Mouse (Mus musculus) heart, embryonic 15.5 days (tissue): ENCODE measurements at regions not wholly inside any gene's neighbourhood (a gene's known extent, or its start where the extent isn't known, plus 50 kb on each side); places are given as distances from the start of the nearest gene placed in this dataset.

Source experiments
- ATAC-seq: fragments of 200-750 bp; cut with Nextera tagmentation; replicated peaks from 2 replicates; pipeline ENCODE4 v1.8.0; 2017; ENCODE audit warnings: low read depth, moderate TSS enrichment; ENCODE audit not compliant: insufficient number of reproducible peaks, insufficient read depth, low FRiP score
- H3K27ac ChIP-seq: fragments of 300-500 bp; sonication (generic); 2 replicates; pipeline ENCODE4 v1.5.1; 2015; ENCODE audit warnings: mild to moderate bottlenecking, inconsistent platforms
- H3K27me3 ChIP-seq: fragments of 300-500 bp; sonication (generic); 2 replicates; pipeline ENCODE4 v1.6.1; 2015; ENCODE audit warnings: inconsistent platforms
- H3K36me3 ChIP-seq: fragments of 300-500 bp; sonication (generic); 2 replicates; pipeline ENCODE4 v1.6.1; 2015; ENCODE audit warnings: mild to moderate bottlenecking, inconsistent platforms
- H3K4me1 ChIP-seq: fragments of 300-500 bp; sonication (generic); replicated peaks from 2 replicates; pipeline ENCODE4 v1.6.1; 2015; ENCODE audit warnings: inconsistent platforms
- H3K4me2 ChIP-seq: fragments of 300-500 bp; sonication (generic); 2 replicates; pipeline ENCODE4 v1.6.1; 2015; ENCODE audit warnings: inconsistent platforms, mild to moderate bottlenecking, moderate library complexity
- H3K4me3 ChIP-seq: fragments of 300-500 bp; sonication (generic); 2 replicates; pipeline ENCODE4 v1.5.1; 2015; ENCODE audit warnings: mild to moderate bottlenecking, inconsistent platforms
- H3K9ac ChIP-seq: fragments of 300-500 bp; sonication (generic); 2 replicates; pipeline ENCODE4 v1.6.1; 2015; ENCODE audit warnings: mild to moderate bottlenecking, inconsistent platforms
- H3K9me3 ChIP-seq: fragments of 300-500 bp; sonication (generic); replicated peaks from 2 replicates; pipeline ENCODE4 v1.6.1; 2016; ENCODE audit warnings: inconsistent platforms
- WGBS: fragments of 180-500 bp; shearing (Covaris S2); methylation state at CpG from one replicate; pipeline ENCODE4 v1.1.7; 2015; ENCODE audit warnings: mixed read lengths; 5-methylcytosine and 5-hydroxymethylcytosine counted together

DNA sequence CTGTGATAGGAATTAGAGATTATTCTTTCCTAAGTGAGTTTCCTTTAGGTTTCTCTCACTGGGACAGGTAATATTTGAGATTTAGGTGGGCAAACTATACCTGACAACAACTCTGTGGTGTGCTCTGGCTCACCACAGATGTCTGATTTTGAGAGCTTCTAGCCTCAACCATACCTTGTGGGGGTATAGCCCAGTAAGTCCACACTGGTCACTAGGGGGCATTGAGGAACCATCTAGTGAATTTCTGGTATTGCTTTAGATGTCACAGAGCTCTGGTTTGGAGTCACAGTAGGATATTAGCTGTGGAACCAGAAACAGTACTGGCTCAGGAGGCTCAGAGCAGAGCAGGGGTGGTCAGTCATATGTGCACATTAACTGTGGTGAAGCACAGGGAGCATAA, 91.5 kb upstream of the 2210010C04Rik start:
- H3K27me3 ChIP-seq: no peaks in the 10 kb centered on the region
- no peak for ATAC-seq
- no peaks in the 10 kb centered on the region for H3K9me3 ChIP-seq
- H3K36me3 ChIP-seq: no peaks in the 10 kb centered on the region
- H3K4me1 ChIP-seq: no peaks in the 10 kb centered on the region
- no peak overlapping the region for H3K4me2 ChIP-seq
- H3K27ac ChIP-seq: no peak overlapping the region
- no peak overlapping the region for H3K4me3 ChIP-seq
- no peak overlapping the region for H3K9ac ChIP-seq

- Histone ChIP-seq H3K9ac (no peak overlapping the region), H3K4me2 (no peak overlapping the region; the same call in 1 of the 2 replicates), H3K27ac (no peak overlapping the region), H3K36me3 (no peaks in the 10 kb centered on the region), H3K4me1 (no peaks in the 10 kb centered on the region), H3K9me3 (no peaks in the 10 kb centered on the region), H3K27me3 (no peaks in the 10 kb centered on the region), H3K4me3 (no peak overlapping the region)
- ATAC-seq: no peak
- 74% methylated on average over 3 of the region's 3 CpGs for WGBS
Observed at GRCm38 (mm10) chr6:41121641-41122040, 86.3 kb upstream of the 2210010C04Rik start.

- WGBS: 68% methylated on average over 2 of the region's 2 CpGs
- no peak overlapping the region for H3K27ac ChIP-seq
- no peaks in the 10 kb centered on the region for H3K36me3 ChIP-seq
- no peaks in the 10 kb centered on the region for H3K9me3 ChIP-seq
- no peak for ATAC-seq
- H3K9ac ChIP-seq: no peak overlapping the region
- no peaks in the 10 kb centered on the region for H3K27me3 ChIP-seq
- peak overlapping the region; percentile 4; the same call in 1 of the 2 replicates for H3K4me3 ChIP-seq
- no peak overlapping the region for H3K4me2 ChIP-seq
- H3K4me1 ChIP-seq: no peaks in the 10 kb centered on the region
Observed at GRCm38 (mm10) chr6:41119176-41119575, 83.9 kb upstream of the 2210010C04Rik start.

DNA sequence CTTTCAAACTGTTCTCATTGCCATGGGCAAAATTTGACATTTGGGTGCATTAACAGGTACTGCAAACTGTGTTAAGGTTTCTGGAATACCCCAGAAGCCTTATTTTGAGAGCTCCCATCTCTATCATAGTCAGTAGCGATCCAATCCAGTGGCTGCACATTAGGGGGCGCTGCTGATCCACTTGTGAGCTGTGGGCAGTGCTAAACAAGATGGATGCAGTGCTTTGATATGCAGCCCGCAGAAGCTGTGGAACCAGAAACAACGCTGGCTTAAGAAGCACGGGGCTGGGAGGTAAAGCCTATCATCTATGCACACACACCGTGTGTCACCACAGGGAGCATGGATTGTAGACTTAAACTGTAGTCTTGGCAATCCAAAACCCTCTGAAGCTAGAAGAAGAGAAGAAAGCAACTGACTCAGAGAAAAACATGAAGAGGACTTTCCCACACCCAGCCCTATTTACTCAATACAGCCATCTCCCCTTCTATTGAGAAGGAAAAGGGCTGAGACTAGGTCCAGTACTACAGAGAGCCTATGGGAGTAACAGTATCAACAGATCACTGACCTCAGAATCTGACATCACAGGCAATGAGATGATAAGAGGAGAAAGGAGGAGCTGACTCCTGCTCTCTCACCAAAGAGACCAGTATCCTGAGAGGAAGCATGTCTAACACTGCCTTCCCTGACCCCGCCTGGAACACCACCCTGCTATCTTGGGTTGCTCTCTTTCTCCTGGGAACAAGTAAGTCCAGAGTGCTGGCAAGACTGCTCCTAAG, 83.1 kb upstream of the 2210010C04Rik start:
- H3K4me2 ChIP-seq: peak overlapping the region; percentile 20
- H3K27ac ChIP-seq: no peak overlapping the region
- H3K27me3 ChIP-seq: no peaks in the 10 kb centered on the region
- no peak overlapping the region for H3K9ac ChIP-seq
- no peaks in the 10 kb centered on the region for H3K4me1 ChIP-seq
- no peaks in the 10 kb centered on the region for H3K36me3 ChIP-seq
- peak overlapping the region; percentile 4; the same call in 1 of the 2 replicates for H3K4me3 ChIP-seq
- peak; percentile 39; the same call in 1 of the 2 replicates for ATAC-seq
- 8% methylated on average over 7 of the region's 7 CpGs for WGBS
- H3K9me3 ChIP-seq: no peaks in the 10 kb centered on the region

GRCm38 (mm10) chr6:41113943-41114342, 78.6 kb upstream of the 2210010C04Rik start:
- H3K4me2 ChIP-seq: no peak overlapping the region
- ATAC-seq: no peak
- H3K27me3 ChIP-seq: no peaks in the 10 kb centered on the region
- no peaks in the 10 kb centered on the region for H3K9me3 ChIP-seq
- WGBS: 40% methylated on average over 1 of the region's 1 CpGs
- H3K4me3 ChIP-seq: no peak overlapping the region
- no peak overlapping the region for H3K9ac ChIP-seq
- H3K27ac ChIP-seq: no peak overlapping the region
- H3K4me1 ChIP-seq: no peaks in the 10 kb centered on the region
- H3K36me3 ChIP-seq: no peaks in the 10 kb centered on the region

- H3K27ac ChIP-seq: no peak overlapping the region
- no peaks in the 10 kb centered on the region for H3K36me3 ChIP-seq
- H3K9me3 ChIP-seq: no peaks in the 10 kb centered on the region
- H3K9ac ChIP-seq: no peak overlapping the region
- H3K4me2 ChIP-seq: no peak overlapping the region
- 30% methylated on average over 7 of the region's 7 CpGs for WGBS
- H3K4me3 ChIP-seq: no peak overlapping the region
- no peak for ATAC-seq
- no peaks in the 10 kb centered on the region for H3K4me1 ChIP-seq
- H3K27me3 ChIP-seq: no peaks in the 10 kb centered on the region
Observed at GRCm38 (mm10) chr6:41112861-41113610, 77.7 kb upstream of the 2210010C04Rik start.

DNA sequence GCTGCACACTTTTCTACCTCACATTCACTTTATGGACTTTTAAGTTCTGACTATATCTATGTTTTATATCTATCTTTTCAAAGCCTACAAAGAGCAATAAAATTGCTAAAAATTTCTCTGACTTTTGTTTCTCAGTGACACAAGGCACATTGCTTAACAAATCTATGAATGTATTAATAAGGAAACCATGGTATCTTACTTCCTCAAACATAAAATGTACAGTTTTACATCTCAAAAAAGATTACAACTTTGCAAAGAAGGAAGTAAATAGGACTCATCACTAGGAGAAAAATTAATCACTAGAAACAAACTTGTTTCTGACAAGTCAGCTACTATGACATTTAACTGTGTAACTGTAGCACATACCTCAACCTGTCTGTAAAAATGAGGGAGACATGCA, 76.5 kb upstream of the 2210010C04Rik start:
- H3K27me3 ChIP-seq: no peaks in the 10 kb centered on the region
- H3K9me3 ChIP-seq: no peaks in the 10 kb centered on the region
- H3K27ac ChIP-seq: no peak overlapping the region
- H3K36me3 ChIP-seq: no peaks in the 10 kb centered on the region
- no peak overlapping the region for H3K4me3 ChIP-seq
- H3K4me2 ChIP-seq: no peak overlapping the region
- H3K4me1 ChIP-seq: no peaks in the 10 kb centered on the region
- no peak for ATAC-seq
- no peak overlapping the region for H3K9ac ChIP-seq

GRCm38 (mm10) chr6:41108897-41109296, 73.6 kb upstream of the 2210010C04Rik start:
- WGBS: 47% methylated on average over 1 of the region's 1 CpGs
- H3K27me3 ChIP-seq: no peaks in the 10 kb centered on the region
- no peak for ATAC-seq

GRCm38 (mm10) chr6:41103689-41104400, 68.5 kb upstream of the 2210010C04Rik start:
- Histone ChIP-seq H3K4me3 (no peak overlapping the region), H3K27me3 (no peaks in the 10 kb centered on the region), H3K9me3 (no peaks in the 10 kb centered on the region), H3K27ac (no peak overlapping the region), H3K36me3 (no peaks in the 10 kb centered on the region), H3K9ac (no peak overlapping the region), H3K4me2 (no peak overlapping the region), H3K4me1 (no peaks in the 10 kb centered on the region)
- 57% methylated on average over 6 of the region's 6 CpGs for WGBS
- no peak for ATAC-seq

More at GRCm38 (mm10) chr6:41108897-41109296, 73.6 kb upstream of the 2210010C04Rik start:
- Histone ChIP-seq H3K4me1 (no peaks in the 10 kb centered on the region), H3K4me3 (no peak overlapping the region), H3K36me3 (no peaks in the 10 kb centered on the region), H3K9ac (no peak overlapping the region), H3K9me3 (no peaks in the 10 kb centered on the region), H3K27ac (no peak overlapping the region), H3K4me2 (no peak overlapping the region)

GRCm38 (mm10) chr6:41101997-41102396, 66.7 kb upstream of the 2210010C04Rik start:
- Histone ChIP-seq H3K27ac (no peak overlapping the region), H3K4me2 (no peak overlapping the region), H3K36me3 (no peaks in the 10 kb centered on the region), H3K9me3 (no peaks in the 10 kb centered on the region), H3K9ac (no peak overlapping the region), H3K27me3 (no peaks in the 10 kb centered on the region), H3K4me1 (no peaks in the 10 kb centered on the region), H3K4me3 (no peak overlapping the region)
- no peak for ATAC-seq
- 58% methylated on average over 2 of the region's 2 CpGs for WGBS

- H3K27me3 ChIP-seq: no peaks in the 10 kb centered on the region
- 78% methylated on average over 2 of the region's 2 CpGs for WGBS
- H3K9me3 ChIP-seq: no peaks in the 10 kb centered on the region
- no peaks in the 10 kb centered on the region for H3K36me3 ChIP-seq
- ATAC-seq: no peak
- H3K4me2 ChIP-seq: no peak overlapping the region
- no peak overlapping the region for H3K27ac ChIP-seq
- H3K4me3 ChIP-seq: no peak overlapping the region
- H3K4me1 ChIP-seq: no peaks in the 10 kb centered on the region
- no peak overlapping the region for H3K9ac ChIP-seq
Observed at GRCm38 (mm10) chr6:41100258-41100657, 64.9 kb upstream of the 2210010C04Rik start.
